Mouse (Mus musculus): ENCODE measurements around the gene Selenoo.

Gene Selenoo

DNA sequence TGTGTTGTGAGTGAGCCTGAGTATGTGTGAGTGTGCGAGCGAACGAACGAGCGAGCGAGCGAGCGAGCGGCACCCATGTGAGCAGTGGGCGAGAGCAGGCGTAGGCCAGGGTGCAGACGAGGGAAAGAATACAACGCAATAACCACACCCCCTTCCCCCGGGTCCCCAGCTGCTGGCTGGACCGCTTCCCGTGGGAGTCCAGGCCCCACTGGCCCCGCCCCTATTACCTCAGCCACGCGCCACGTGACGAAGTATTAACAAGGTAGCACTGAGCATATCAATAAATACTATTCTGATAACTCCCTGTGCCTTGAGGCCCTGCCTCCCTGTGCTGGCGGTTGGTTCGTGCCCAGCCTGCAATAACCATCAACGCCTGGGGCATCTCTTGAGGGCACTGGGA is 18.3 kb upstream of the Selenoo start:
- ChIA-PET POLR2A (interaction anchor here in 2 of 4 experiments (0.6 to 1.4 kb wide), 5 partner anchors 10 to 203 kb away, joined by 3 to 5 read pairs (median 3); partner anchors contain the start of genes Panx2 (in 1 of the 2) and Selenoo (in 1 of the 2)), CTCF (interaction anchor here in 1 of 4 experiments (1.6 kb wide), 1 partner anchor 58 kb away, joined by 3 read pairs; the partner anchor contains the start of gene Hdac10)

DNA sequence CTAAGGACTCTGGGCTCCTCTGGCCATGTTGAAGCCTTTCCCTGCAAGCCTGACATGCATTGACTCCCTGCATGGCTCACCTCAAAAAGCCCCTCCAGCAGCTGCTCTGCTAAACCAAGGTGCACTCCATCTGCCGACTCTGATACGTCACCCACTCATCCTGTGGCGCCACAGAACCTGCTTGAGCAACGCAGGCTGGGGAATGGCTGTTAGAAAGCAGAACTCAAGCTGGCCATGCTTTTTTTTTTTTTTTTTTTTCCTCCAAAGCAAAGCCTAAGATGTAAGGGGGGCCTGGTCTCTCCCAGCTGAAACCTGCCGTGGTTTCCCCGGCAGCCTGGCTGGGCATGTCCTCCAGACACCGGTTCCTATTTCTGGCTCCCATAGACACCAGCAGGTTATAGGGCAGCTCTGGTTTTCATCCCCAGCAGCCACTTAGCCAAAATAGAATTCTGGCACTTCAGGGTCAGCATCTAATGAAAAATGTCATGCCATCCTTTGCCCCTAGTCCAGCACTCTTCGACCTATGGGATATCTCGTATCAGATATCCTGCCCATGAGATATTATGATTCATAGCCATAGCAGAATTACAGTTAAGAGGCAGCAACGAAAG is 14.8 kb upstream of the Selenoo start:
- CTCF ChIA-PET = interaction anchor here in 1 of 4 experiments (0.6 kb wide), 1 partner anchor 151 kb away, joined by 4 read pairs; no protein-coding TSS in a partner anchor
- POLR2A ChIA-PET = interaction anchor here in 2 of 4 experiments (1.0 to 2.4 kb wide), 5 partner anchors 14 to 272 kb away, joined by 3 to 8 read pairs (median 3); partner anchors contain the start of genes Panx2 (in 2 of the 2), Hdac10 (in 1 of the 2) and Pim3 (in 1 of the 2)

DNA sequence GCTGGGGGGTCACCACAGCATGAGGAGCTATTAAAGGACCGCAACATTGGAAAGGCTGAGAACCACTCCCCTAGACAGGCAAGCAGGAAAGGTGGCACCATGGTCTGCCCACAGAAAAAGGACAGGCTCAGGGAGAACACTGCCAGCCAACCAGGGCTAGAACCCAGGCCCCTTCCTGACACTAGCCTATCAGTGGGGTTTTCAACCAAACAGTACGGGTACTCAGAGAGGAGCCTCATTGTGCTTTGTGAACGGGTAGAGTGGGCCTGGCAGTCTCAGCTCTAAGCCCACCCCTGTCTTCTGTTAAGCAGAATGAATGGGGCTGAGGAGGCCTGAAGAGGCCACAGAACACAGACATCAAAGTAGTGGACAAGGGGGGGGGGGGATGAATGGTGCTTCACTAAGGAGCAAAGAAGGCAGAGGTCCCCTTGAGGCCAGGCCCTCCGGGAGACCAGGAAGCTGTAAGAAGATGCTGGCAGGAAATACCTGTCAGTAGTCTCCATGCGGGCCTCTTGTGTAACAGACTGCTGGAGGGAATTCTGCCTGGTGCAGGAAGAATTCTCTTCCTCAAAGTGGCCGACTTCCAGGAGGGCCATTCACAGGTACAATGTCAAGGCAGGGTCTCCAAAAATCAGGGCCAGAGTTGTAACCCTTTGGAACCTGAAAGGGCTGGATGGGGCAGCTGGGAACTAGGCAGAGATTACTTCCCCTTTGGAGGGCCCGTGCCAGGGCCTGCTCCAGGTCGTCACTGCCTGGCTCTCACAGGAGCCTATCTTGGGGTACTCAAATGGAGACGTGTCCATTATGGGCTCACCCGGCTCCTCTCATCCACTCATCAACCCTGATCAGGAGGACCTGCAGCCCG is 14.0 kb upstream of the Selenoo start, which contains the start of gene Trabd:
Gene Trabd (plus strand): TSS at position 512 of the 865 bp plus-strand sequence.
- POLR2A ChIA-PET = interaction anchor here in 3 of 4 experiments (0.5 to 2.4 kb wide), 16 partner anchors 9 to 365 kb away, joined by 3 to 8 read pairs (median 3); partner anchors contain the start of genes Panx2 (in 3 of the 3), Alg12 (in 1 of the 3), Hdac10 (in 1 of the 3) and Selenoo (in 1 of the 3)
- CTCF ChIA-PET = interaction anchor here in 2 of 4 experiments (1.0 to 1.1 kb wide), 2 partner anchors 30 to 136 kb away, joined by 3 read pairs; no protein-coding TSS in a partner anchor

DNA sequence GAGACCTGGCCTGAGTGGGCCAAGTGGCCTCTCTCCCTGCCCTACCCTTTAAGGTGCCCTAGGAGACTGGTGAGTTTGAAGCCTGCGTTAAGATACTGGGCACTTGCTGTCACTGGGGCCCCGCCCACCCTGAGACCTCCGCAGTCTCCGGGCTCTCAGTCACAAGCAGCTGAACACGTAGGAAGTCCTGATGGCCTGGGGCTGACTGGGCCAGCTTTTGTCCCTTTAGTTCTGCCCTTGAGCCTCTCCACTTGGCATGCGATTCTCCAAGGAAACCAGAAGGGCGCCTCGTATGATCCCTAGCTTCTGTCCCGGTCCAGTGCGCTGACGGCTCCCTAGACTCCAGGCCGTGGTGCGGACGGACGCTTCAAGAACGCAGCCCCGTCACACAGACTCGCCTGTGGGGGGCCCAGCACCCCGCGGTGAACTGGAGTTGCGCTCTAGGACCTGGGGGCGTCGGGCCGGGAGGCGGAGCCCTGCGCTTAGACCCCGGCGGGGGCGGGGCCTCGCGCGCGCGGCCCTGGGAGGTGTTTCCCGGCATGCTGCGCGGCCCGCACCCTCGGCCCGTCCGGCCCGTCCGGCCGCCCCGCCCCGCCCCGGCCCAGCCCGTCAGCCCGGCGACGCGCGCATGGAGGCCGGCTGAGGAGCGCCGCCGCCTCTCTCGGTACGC is 13.3 kb upstream of the Selenoo start:
- ChIA-PET CTCF (interaction anchor here in 3 of 4 experiments (0.9 to 1.3 kb wide), 4 partner anchors 13 to 135 kb away, joined by 3 to 4 read pairs (median 3); partner anchors contain the start of genes Hdac10 (in 1 of the 3) and Selenoo (in 1 of the 3)), POLR2A (interaction anchor here in 3 of 4 experiments (0.5 to 2.4 kb wide), 21 partner anchors 8 to 366 kb away, joined by 3 to 8 read pairs (median 3); partner anchors contain the start of genes Panx2 (in 3 of the 3), Selenoo (in 3 of the 3), Alg12 (in 1 of the 3) and Hdac10 (in 1 of the 3))

DNA sequence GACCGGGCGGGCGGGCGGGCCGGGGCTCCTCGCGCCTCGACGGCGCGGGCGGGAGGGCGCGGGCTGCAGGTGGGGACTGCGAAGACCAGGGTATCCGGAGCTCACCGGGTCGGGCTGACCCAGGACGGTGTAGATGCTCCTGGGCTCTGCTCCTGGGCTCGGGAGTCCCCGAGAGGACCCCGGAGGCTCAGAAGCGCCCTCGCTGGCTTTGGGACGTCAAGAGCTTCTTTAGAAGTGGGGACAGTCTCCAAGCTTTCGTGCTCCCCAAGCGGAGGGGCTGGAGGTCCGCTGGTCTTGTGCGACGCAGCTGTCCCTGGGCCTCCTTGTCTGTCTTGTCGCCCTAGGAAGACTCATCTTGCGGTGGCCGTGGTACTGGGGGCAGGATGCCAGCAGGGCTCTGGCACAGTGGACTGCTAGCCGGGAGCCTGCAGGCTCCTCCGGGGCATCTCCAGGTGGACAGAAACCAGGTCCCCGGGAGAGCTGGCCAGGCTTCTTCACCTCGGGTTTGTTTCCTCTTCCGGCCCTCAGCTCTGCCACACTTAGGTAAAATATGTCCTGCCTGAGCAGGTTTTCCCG is 12.6 kb upstream of the Selenoo start:
- POLR2A ChIA-PET = interaction anchor here (0.5 to 2.3 kb wide), 22 partner anchors 8 to 367 kb away, joined by 3 to 8 read pairs (median 3); partner anchors contain the start of genes Selenoo (in 4 of the 4), Panx2 (in 2 of the 4), Dennd6b (in 1 of the 4) and Hdac10 (in 1 of the 4)

DNA sequence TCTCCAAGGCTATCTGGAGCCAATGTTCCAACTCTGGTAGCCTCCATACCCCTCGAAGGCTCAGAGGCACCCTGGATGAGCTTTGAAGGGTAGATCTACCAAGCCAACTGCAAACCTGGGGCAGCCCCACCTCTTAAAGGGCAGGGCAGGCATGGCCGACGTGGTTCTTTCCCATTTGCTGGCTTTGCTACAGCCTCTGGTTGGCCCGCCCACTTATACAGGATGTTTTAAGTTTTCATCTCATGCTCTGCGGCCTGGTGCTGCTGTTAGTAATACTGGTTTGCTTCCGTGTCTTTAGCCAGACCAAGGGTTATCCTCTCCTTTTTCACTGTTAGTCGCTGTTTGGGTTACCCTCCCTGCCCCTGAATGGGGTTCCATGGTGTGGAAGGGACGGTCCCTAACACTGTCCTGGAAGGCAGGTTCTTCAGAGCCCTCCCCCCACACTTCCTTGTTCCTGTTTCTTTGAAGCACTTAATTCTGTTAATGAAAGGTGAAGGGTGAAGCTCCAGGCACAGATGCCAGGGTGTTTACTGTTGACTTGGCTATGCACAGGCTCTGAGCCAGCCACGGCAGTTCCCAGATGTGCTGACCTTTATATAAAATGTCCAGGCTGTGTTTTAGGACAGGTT is 10.6 kb upstream of the Selenoo start:
- ChIA-PET CTCF (interaction anchor here in 1 of 4 experiments (0.6 kb wide), 1 partner anchor 209 kb away, joined by 3 read pairs; no protein-coding TSS in a partner anchor), POLR2A (interaction anchor here in 1 of 4 experiments (1.0 to 1.2 kb wide), 2 partner anchors 20 to 21 kb away, joined by 3 to 4 read pairs; no protein-coding TSS in a partner anchor)

More for the DNA sequence above, 12.6 kb upstream of the Selenoo start:
- CTCF ChIA-PET = interaction anchor here in 3 of 4 experiments (0.9 to 1.3 kb wide), 4 partner anchors 12 to 135 kb away, joined by 3 to 4 read pairs (median 3); partner anchors contain the start of genes Hdac10 (in 1 of the 3) and Selenoo (in 1 of the 3)

DNA sequence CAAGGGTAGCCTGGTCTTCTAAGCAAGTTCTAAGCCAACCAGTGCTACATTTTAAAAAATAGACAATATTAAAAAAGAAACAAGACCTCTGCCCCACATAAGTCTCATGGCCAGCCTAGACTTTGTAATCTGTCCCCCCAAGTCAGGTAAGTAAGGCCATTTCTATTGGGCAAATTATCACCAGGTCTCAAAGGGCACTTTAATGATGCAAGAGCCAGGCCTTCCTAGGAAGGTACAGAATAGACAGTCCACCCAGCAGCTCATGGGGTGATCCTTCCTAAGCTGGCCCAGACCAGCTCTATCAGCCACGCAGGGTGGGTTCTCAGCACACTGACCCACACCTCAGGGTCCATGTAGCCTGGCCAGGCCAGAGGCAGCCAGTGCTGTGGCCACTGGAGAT is 5.0 kb upstream of the Selenoo start:
- ChIA-PET CTCF (no interaction called here), POLR2A (interaction anchor here in 2 of 4 experiments (0.6 to 1.1 kb wide), 2 partner anchors 9 to 216 kb away, joined by 3 to 4 read pairs; no protein-coding TSS in a partner anchor)

DNA sequence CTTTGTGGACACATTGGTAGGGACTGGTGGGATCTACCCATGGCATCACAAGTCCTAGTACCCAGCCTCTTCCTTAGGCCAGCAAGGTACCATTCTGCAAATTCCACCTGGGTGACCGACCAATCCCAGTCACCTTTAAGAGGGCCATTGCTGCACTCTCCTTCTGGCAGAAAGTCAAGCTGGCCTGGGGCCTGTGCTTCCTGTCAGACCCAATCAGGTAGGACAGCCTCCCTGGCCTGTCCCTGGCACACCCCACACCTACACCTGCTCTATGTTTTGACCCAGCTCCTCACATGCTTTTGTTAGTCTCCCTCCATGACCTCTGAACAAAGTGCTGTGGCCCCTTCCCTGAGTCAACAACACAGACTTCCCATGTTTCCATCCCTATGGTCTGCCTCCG is 4.1 kb upstream of the Selenoo start:
- POLR2A ChIA-PET = interaction anchor here in 2 of 4 experiments (0.6 to 1.3 kb wide), 3 partner anchors 8 to 217 kb away, joined by 3 to 5 read pairs (median 4); no protein-coding TSS in a partner anchor
- CTCF ChIA-PET = no interaction called here

DNA sequence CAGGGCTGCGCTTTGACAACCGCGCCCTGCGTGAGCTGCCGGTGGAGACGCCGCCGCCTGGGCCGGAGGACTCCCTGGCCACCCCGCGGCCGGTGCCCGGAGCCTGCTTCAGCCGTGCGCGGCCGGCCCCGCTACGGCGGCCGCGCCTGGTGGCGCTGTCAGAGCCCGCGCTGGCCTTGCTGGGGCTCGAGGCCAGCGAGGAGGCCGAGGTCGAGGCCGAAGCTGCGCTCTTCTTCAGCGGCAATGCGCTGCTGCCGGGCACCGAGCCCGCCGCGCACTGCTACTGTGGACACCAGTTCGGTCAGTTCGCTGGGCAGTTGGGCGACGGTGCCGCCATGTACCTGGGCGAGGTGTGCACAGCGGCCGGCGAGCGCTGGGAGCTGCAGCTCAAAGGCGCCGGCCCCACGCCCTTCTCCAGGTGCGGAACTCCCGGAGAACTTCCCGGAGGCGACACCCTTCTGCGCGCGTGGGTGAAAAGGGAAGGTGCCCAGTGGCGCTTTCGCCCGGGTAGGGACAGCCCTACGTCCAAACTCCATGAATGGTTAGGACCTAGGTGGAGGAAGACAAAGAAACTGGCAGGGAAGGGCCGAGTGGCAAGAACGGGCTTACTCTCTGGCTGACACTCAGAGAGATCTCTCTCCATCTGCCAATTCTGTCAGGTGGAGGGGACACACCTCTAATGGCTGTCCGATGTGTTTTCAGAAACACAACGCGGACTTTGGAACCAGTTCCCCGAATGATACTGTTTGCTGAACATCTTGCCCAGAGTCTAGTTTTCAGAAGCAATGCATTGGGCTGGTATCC is 566 bp downstream of the Selenoo start:
- ChIA-PET CTCF (interaction anchor here (0.5 to 1.3 kb wide), 8 partner anchors 13 to 262 kb away, joined by 3 to 6 read pairs (median 4); partner anchors contain the start of genes Dennd6b (in 1 of the 4) and Hdac10 (in 1 of the 4)), POLR2A (interaction anchor here (0.6 to 3.6 kb wide), 23 partner anchors 8 to 213 kb away, joined by 3 to 12 read pairs (median 3); partner anchors contain the start of genes Mapk12 (in 1 of the 4) and Panx2 (in 1 of the 4))

DNA sequence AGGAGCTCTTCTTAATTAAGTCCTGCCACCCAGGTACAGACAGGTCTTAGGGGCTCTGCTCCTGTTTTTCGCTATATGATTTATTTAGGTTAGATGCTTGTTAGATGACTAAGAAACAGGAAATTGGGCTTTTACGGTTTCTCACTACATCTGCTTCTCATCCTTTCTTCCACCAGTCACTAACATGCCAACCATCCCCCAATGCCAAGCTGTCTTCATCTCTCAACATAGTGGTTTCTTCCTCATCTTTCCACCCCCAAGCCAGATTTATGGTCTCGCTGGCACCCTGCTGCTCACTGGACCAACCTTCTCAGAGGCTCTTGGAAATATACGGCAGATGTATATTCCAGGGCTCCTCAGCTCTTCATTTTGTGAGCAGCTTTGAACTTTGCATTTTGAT is 1.8 kb downstream of the Selenoo start:
- ChIA-PET CTCF (interaction anchor here (0.6 to 1.0 kb wide), 7 partner anchors 11 to 342 kb away, joined by 3 to 17 read pairs (median 4); no protein-coding TSS in a partner anchor), POLR2A (interaction anchor here in 3 of 4 experiments (0.6 to 3.6 kb wide), 8 partner anchors 11 to 340 kb away, joined by 3 to 12 read pairs (median 6); no protein-coding TSS in a partner anchor)

DNA sequence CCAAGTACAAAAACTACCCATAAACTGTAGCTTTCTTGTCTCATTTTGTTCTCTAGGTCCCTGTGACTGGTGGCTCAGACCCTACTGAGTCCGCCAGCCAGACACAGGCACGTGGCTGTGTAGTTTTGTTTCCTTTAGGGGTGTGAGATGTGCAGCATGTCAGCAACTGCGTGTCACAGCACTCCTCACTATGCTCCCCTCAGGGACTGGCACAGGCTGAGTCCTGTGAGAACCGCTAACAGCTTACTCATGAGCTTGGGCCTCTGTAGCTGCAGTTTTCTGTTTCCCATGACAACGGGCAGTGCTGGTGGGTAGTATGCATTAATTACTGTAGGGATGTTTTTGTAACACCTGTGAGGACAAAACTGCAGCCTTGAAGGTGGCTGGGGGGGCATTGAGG is 3.3 kb downstream of the Selenoo start:
- CTCF ChIA-PET = interaction anchor here in 1 of 4 experiments (0.5 to 2.4 kb wide), 3 partner anchors 104 to 282 kb away, joined by 3 to 5 read pairs (median 4); partner anchors contain the start of gene Dennd6b
- POLR2A ChIA-PET = interaction anchor here in 3 of 4 experiments (0.6 to 1.6 kb wide), 5 partner anchors 9 to 544 kb away, joined by 3 to 4 read pairs (median 3); partner anchors contain the start of gene Tubgcp6 (in 2 of the 3)

DNA sequence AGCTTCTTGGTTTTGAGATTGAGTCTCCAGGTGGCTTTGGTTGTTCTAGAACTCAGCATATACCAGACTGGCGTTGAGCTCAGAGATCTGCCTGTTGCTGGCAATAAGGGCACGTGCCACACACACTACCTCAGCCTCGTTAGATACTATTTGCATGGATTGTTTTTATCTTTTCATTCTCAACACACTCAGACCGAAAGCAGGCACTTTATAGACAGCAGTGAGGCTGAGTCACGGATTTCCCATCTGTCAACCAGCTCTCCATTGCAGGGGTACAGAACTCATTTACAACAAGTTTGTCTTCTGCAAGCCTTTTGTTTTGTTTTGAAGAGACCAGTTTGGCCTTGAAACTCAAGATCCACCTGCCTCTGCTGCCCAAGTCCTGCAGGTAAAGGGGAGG is 8.6 kb downstream of the Selenoo start:
- POLR2A ChIA-PET = interaction anchor here in 3 of 4 experiments (0.7 to 3.4 kb wide), 4 partner anchors 8 to 13 kb away, joined by 4 to 21 read pairs (median 8); partner anchors contain the start of gene Selenoo (in 3 of the 3)
- CTCF ChIA-PET = interaction anchor here in 1 of 4 experiments (0.6 kb wide), 1 partner anchor 132 kb away, joined by 3 read pairs; no protein-coding TSS in a partner anchor

DNA sequence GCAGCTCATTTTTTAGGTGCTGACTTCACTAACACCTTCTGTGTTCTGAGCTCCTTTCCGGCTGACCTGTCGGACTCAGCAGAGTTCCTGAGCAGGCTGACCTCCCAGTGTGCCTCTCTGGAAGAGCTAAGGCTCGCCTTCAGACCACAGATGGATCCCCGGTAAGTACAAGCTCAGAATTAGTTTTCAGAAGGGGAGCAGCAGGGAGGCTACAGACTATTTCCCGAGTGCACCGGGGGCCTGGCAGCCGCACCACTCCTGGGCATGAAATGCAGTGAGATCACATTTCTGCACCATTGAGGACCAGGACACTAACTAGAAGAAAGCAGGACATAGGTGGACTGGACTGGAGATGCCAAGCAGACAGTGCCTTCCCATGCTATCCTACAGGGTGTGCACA is 9.7 kb downstream of the Selenoo start:
- ChIA-PET CTCF (interaction anchor here in 2 of 4 experiments (0.6 to 2.0 kb wide), 3 partner anchors 11 to 217 kb away, joined by 4 to 6 read pairs (median 6); partner anchors contain the start of genes Hdac10 (in 1 of the 2) and Sbf1 (in 1 of the 2)), POLR2A (interaction anchor here in 3 of 4 experiments (1.0 to 3.4 kb wide), 7 partner anchors 9 to 235 kb away, joined by 3 to 21 read pairs (median 6); partner anchors contain the start of gene Selenoo (in 2 of the 3))

DNA sequence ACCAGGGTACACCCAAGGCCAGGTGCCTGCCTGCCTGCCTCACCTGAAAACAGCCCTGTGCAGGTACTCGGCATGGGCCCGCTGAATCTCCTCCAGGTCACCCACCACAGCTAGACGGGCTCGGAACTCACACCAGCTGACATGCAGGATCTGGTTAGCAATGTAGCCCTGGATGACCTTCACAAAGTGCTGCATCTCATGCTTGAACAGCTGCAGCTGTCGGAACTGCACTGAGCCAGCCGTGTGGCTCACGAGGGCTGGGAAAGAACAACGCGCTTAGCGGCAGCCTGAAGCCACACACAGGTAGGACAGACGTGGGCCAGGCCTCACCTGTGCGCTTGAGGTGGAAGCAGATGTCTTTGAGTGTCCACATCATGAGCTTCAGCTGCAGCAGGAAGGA is 11.9 kb downstream of the Selenoo start:
- POLR2A ChIA-PET = interaction anchor here in 2 of 4 experiments (0.8 to 2.4 kb wide), 4 partner anchors 10 to 39 kb away, joined by 3 to 12 read pairs (median 6); partner anchors contain the start of genes Mapk12 (in 1 of the 2) and Selenoo (in 1 of the 2)

DNA sequence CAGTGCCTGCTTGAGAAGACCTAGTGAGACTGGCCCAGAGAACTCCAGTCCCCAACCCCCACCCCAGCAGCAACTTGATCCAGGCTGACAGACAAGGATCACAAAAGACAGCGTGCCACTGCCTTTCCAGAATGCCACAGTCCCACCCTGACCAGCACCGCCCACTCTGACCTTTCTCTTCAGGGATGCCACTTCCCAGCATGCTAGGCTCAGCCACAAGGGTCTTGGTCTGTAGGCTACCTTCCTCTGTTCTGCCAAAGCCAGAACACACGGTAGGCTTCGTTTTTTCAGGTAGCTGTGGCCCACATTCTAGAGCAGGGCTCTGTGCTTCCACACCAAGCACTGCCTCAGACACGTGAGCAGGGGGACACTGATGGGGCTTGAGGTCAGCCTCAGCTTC is 13.8 kb downstream of the Selenoo start:
- CTCF ChIA-PET = interaction anchor here in 1 of 4 experiments (0.5 kb wide), 1 partner anchor 71 kb away, joined by 3 read pairs; no protein-coding TSS in a partner anchor
- POLR2A ChIA-PET = interaction anchor here in 1 of 4 experiments (1.1 to 2.4 kb wide), 4 partner anchors 7 to 37 kb away, joined by 3 to 12 read pairs (median 6); partner anchors contain the start of gene Selenoo

More for the DNA sequence above, 11.9 kb downstream of the Selenoo start:
- CTCF ChIA-PET = interaction anchor here in 3 of 4 experiments (0.6 to 1.3 kb wide), 4 partner anchors 27 to 179 kb away, joined by 3 to 5 read pairs (median 4); partner anchors contain the start of gene Ppp6r2 (in 1 of the 3)

Data from embryonic stem cell, embryonic (primary cell).